Mouse (Mus musculus): ENCODE measurements around the gene Itpr1.

GRCm38 (mm10) chr6:108380209-108380608 lies 167.3 kb downstream of the Itpr1 start:
- TF ChIP-seq GATA1 (IDR thresholded peaks at IDR 0.05; ENCODE audit: low read length) (no peak), TAL1 (IDR thresholded peaks at IDR 0.05; ENCODE audit: low read length) (no peak)

All from erythroblast, embryonic 14.5 days (primary cell).